Mouse (Mus musculus): Measurements from ENCODE around the gene Cdc25b.

Gene Cdc25b

GRCm38 (mm10) chr2:131159938-131160581, 26.7 kb upstream of the Cdc25b start, which contains the start of gene 1700037H04Rik:
Gene 1700037H04Rik, minus strand, starts transcription at chr2:131160081.
- peak; percentile 99 for DNase-seq (ENCODE audit: low read depth, low spot score)

- no peak for DNase-seq (ENCODE audit: low read depth, low spot score)
Observed at GRCm38 (mm10) chr2:131160671-131161111, 26.1 kb upstream of the Cdc25b start.

GRCm38 (mm10) chr2:131163924-131164323, 22.8 kb upstream of the Cdc25b start:
- DNase-seq (ENCODE audit: low read depth, low spot score), result no peak

- DNase-seq (ENCODE audit: low read depth, low spot score), result no peak
Observed at GRCm38 (mm10) chr2:131166172-131166571, 20.6 kb upstream of the Cdc25b start.

- DNase-seq (ENCODE audit: low read depth, low spot score), result no peak
Observed at GRCm38 (mm10) chr2:131167984-131168383, 18.8 kb upstream of the Cdc25b start.

- DNase-seq (ENCODE audit: low read depth, low spot score), result no peak
Observed at GRCm38 (mm10) chr2:131168914-131169313, 17.8 kb upstream of the Cdc25b start.

- DNase-seq (ENCODE audit: low read depth, low spot score), result no peak
Observed at GRCm38 (mm10) chr2:131170936-131171335, 15.8 kb upstream of the Cdc25b start.

GRCm38 (mm10) chr2:131171401-131172104, 15.2 kb upstream of the Cdc25b start:
- no peak for DNase-seq (ENCODE audit: low read depth, low spot score)

- no peak for DNase-seq (ENCODE audit: low read depth, low spot score)
Observed at GRCm38 (mm10) chr2:131172322-131172721, 14.4 kb upstream of the Cdc25b start.

GRCm38 (mm10) chr2:131174700-131175099, 12.0 kb upstream of the Cdc25b start:
- DNase-seq (ENCODE audit: low read depth, low spot score), result peak; percentile 70

- DNase-seq (ENCODE audit: low read depth, low spot score), result no peak
Observed at GRCm38 (mm10) chr2:131175286-131175944, 11.3 kb upstream of the Cdc25b start.

- DNase-seq (ENCODE audit: low read depth, low spot score), result no peak
Observed at GRCm38 (mm10) chr2:131175945-131176309, 10.8 kb upstream of the Cdc25b start.

GRCm38 (mm10) chr2:131176491-131176890, 10.3 kb upstream of the Cdc25b start:
- no peak for DNase-seq (ENCODE audit: low read depth, low spot score)

GRCm38 (mm10) chr2:131177932-131178331, 8.8 kb upstream of the Cdc25b start:
- DNase-seq (ENCODE audit: low read depth, low spot score), result no peak

GRCm38 (mm10) chr2:131178828-131179245, 7.9 kb upstream of the Cdc25b start:
- no peak for DNase-seq (ENCODE audit: low read depth, low spot score)

- DNase-seq (ENCODE audit: low read depth, low spot score), result no peak
Observed at GRCm38 (mm10) chr2:131179246-131179886, 7.4 kb upstream of the Cdc25b start.

- DNase-seq (ENCODE audit: low read depth, low spot score), result peak; percentile 62
Observed at GRCm38 (mm10) chr2:131179990-131180587, 6.7 kb upstream of the Cdc25b start, which contains the start of gene Cenpb. Gene Cenpb, minus strand, starts transcription at chr2:131180067.

GRCm38 (mm10) chr2:131186343-131186742, 406 bp upstream of the Cdc25b start:
- no peak for DNase-seq (ENCODE audit: low read depth, low spot score)

GRCm38 (mm10) chr2:131187602-131187922, 813 bp downstream of the Cdc25b start:
- DNase-seq (ENCODE audit: low read depth, low spot score), result no peak

GRCm38 (mm10) chr2:131188311-131188710, 1.6 kb downstream of the Cdc25b start:
- peak; percentile 69 for DNase-seq (ENCODE audit: low read depth, low spot score)

GRCm38 (mm10) chr2:131189521-131190309, 3.0 kb downstream of the Cdc25b start:
- no peak for DNase-seq (ENCODE audit: low read depth, low spot score)

All from c-Kit-negative CD71-positive TER-119-positive erythroid progenitor cells, embryonic 14.5 days (primary cell).